Mouse (Mus musculus) erythroblast, embryonic 14.5 days (primary cell): ENCODE data around the gene Limch1.

ENCODE experiments used
- GATA1 ChIP-seq: IDR thresholded peaks from 2 replicates; pipeline ENCODE4 v1.6.1; 2012; ENCODE audit warnings: low read length, inconsistent platforms, mixed read lengths
- TAL1 ChIP-seq: IDR thresholded peaks from 3 replicates; pipeline ENCODE4 v1.6.1; 2012; ENCODE audit warnings: low read length, inconsistent platforms, mixed read lengths

- no peak for TF ChIP-seq GATA1
- no peak for TF ChIP-seq TAL1
These were observed 45.7 kb upstream of the Limch1 start for GRCm38 (mm10) chr5:66699911-66700310.
